Mouse (Mus musculus) heart, embryonic 14.5 days (tissue): ENCODE results near the gene Cpa2. TPM values are rescaled to one million over a fixed set of nuclear protein-coding genes. Genes with fewer than 3 reads are reported as not detected.

Experiments
- ATAC-seq: fragments of 200-750 bp; cut with Nextera tagmentation; 2 replicates; pipeline ENCODE4 v1.8.0; 2017; ENCODE audit warnings: low read depth, moderate TSS enrichment; ENCODE audit not compliant: insufficient number of reproducible peaks, insufficient read depth, low FRiP score
- H3K27ac ChIP-seq, 2 experiments: fragments of 200-500 bp in 1 of 2; fragments of 300-500 bp in 1 of 2; sonication (generic) in 1 of 2; replicated peaks in 1 of 2; 2 replicates each; pipeline ENCODE4 v1.5.1; 2012 to 2014; ENCODE audit warnings: low read depth in 2 of 2, low read length in 2 of 2, control low read depth in 1 of 2, mild to moderate bottlenecking in 1 of 2, mixed read lengths in 1 of 2; ENCODE audit not compliant: control insufficient read depth in 1 of 2, insufficient read depth in 1 of 2
- H3K27me3 ChIP-seq: fragments of 300-500 bp; sonication (generic); 2 replicates; pipeline ENCODE4 v1.6.1; 2014; ENCODE audit warnings: mild to moderate bottlenecking, low read length, control low read depth; ENCODE audit not compliant: control insufficient read depth, insufficient read depth
- H3K36me3 ChIP-seq: fragments of 300-500 bp; sonication (generic); 2 replicates; pipeline ENCODE4 v1.6.1; 2014; ENCODE audit warnings: mild to moderate bottlenecking, control low read depth, low read length, mixed read lengths; ENCODE audit not compliant: control insufficient read depth, insufficient read depth
- H3K4me1 ChIP-seq, 2 experiments: fragments of 200-500 bp in 1 of 2; fragments of 300-500 bp in 1 of 2; sonication (generic) in 1 of 2; 2 replicates each; pipeline ENCODE4 v1.6.1; 2012 to 2014; ENCODE audit warnings: low read length in 2 of 2, control low read depth in 1 of 2, mixed read lengths in 1 of 2; ENCODE audit not compliant: control insufficient read depth in 2 of 2, insufficient read depth in 2 of 2
- H3K4me2 ChIP-seq: fragments of 300-500 bp; sonication (generic); 2 replicates; pipeline ENCODE4 v1.6.1; 2014; ENCODE audit warnings: mild to moderate bottlenecking, low read length
- H3K4me3 ChIP-seq, 2 experiments: fragments of 200-500 bp in 1 of 2; fragments of 300-500 bp in 1 of 2; sonication (generic) in 1 of 2; 2 replicates each; pipeline ENCODE4 v1.5.1; 2012 to 2014; ENCODE audit warnings: low read length in 2 of 2, mild to moderate bottlenecking in 2 of 2, control low read depth in 1 of 2, low read depth in 1 of 2, moderate library complexity in 1 of 2; ENCODE audit not compliant: control insufficient read depth in 1 of 2, insufficient read depth in 1 of 2
- H3K9ac ChIP-seq: fragments of 300-500 bp; sonication (generic); 2 replicates; pipeline ENCODE4 v1.6.1; 2014; ENCODE audit warnings: mild to moderate bottlenecking, low read length
- H3K9me3 ChIP-seq: fragments of 300-500 bp; sonication (generic); 2 replicates; pipeline ENCODE4 v1.6.1; 2016; ENCODE audit warnings: low read length, control low read depth; ENCODE audit not compliant: control insufficient read depth
- WGBS: fragments of 180-500 bp; shearing (Covaris S2); extraction: QIAGEN DNeasy Blood & Tissue Kit; methylation state at CpG from one replicate; pipeline ENCODE4 v1.1.7; 2014; 5-methylcytosine and 5-hydroxymethylcytosine counted together
- polyA plus RNA-seq: library from polyadenylated mRNA; unstranded; fragments of >200 nt; fragmentation: Nextera tagmentation; extraction: Ambion mirVana; gene quantifications from 2 replicates; pipeline ENCODE4 v1.2.1, GENCODE M21; 2014

Gene Cpa2
- polyA plus RNA-seq, 1 experiment from 2014 or later: 4.8 TPM

GRCm38 (mm10) chr6:30604342-30604867 lies 63.0 kb downstream of the Cpa2 start:
- Histone ChIP-seq H3K4me1 (no peaks in the 10 kb centered on the region), H3K4me3 (no peak overlapping the region), H3K27ac (no peak overlapping the region), H3K27me3 (no peaks in the 10 kb centered on the region), H3K4me2 (no peak overlapping the region), H3K9me3 (no peaks in the 10 kb centered on the region), H3K9ac (no peak overlapping the region), H3K36me3 (no peaks in the 10 kb centered on the region)
- WGBS: 75% methylated on average over 7 of the region's 7 CpGs
- no peak for ATAC-seq

- Histone ChIP-seq H3K36me3 (no peaks in the 10 kb centered on the region), H3K9me3 (no peaks in the 10 kb centered on the region), H3K4me1 (no peaks in the 10 kb centered on the region), H3K4me2 (no peak overlapping the region), H3K9ac (no peak overlapping the region), H3K27ac (no peak overlapping the region), H3K27me3 (no peaks in the 10 kb centered on the region), H3K4me3 (no peak overlapping the region)
- WGBS: 80% methylated on average over 4 of the region's 4 CpGs
- ATAC-seq: no peak
These were observed 63.7 kb downstream of the Cpa2 start for GRCm38 (mm10) chr6:30605111-30605510.

- Histone ChIP-seq H3K27ac (no peak overlapping the region), H3K9me3 (no peaks in the 10 kb centered on the region), H3K27me3 (no peaks in the 10 kb centered on the region), H3K9ac (no peak overlapping the region), H3K4me2 (no peak overlapping the region), H3K4me3 (no peak overlapping the region), H3K4me1 (no peaks in the 10 kb centered on the region), H3K36me3 (no peaks in the 10 kb centered on the region)
- WGBS: 81% methylated on average over 5 of the region's 5 CpGs
- no peak for ATAC-seq
These were observed 64.3 kb downstream of the Cpa2 start for GRCm38 (mm10) chr6:30605672-30606071.

GRCm38 (mm10) chr6:30610710-30611109 lies 69.3 kb downstream of the Cpa2 start, which contains the start of gene Cpa5:
Gene Cpa5 (plus strand): TSS chr6:30611010.
- Histone ChIP-seq H3K9me3 (no peaks in the 10 kb centered on the region), H3K4me2 (no peak within 1 kb of the TSS), H3K27ac (no peak within 1 kb of the TSS), H3K4me1 (peaks cover under 1% of the 10 kb centered on the region in 2 experiments; a peak in 1 of 4 replicates), H3K4me3 (no peak within 1 kb of the TSS), H3K9ac (no peak within 1 kb of the TSS), H3K27me3 (0 out of 2 replicates have a peak, but pooled peaks cover 2% of the 10 kb centered on the region), H3K36me3 (no peaks in the 10 kb centered on the region)
- no peak for ATAC-seq
- WGBS: 96% methylated on average over 7 of the region's 7 CpGs

GRCm38 (mm10) chr6:30611212-30611611 lies 69.8 kb downstream of the Cpa2 start:
- H3K27ac ChIP-seq: no peak overlapping the region
- H3K9me3 ChIP-seq: no peaks in the 10 kb centered on the region
- no peak overlapping the region for H3K4me2 ChIP-seq
- H3K9ac ChIP-seq: no peak overlapping the region
- no peak for ATAC-seq
- H3K4me3 ChIP-seq: no peak overlapping the region
- H3K36me3 ChIP-seq: no peaks in the 10 kb centered on the region
- H3K27me3 ChIP-seq: 0 out of 2 replicates have a peak, but pooled peaks cover 3% of the 10 kb centered on the region
- 79% methylated on average over 5 of the region's 5 CpGs for WGBS
- peaks cover 3 to 5% of the 10 kb centered on the region in 2 experiments; a peak in 3 of 4 replicates for H3K4me1 ChIP-seq

Other genes with a start within 250 kb of the Cpa2 start
- gene Ube2h, start 237.0 kb upstream of the Cpa2 start, polyA plus RNA-seq: 63.6 and 65.7 TPM in 2 replicates
- gene Zc3hc1, start 150.6 kb upstream of the Cpa2 start, polyA plus RNA-seq: 40.7 and 44.7 TPM in 2 replicates
- 22.5 and 24.5 TPM in 2 replicates for gene Klhdc10, start 139.7 kb upstream of the Cpa2 start, polyA plus RNA-seq
- 25.4 and 26.3 TPM in 2 replicates for gene Tmem209, start 31.8 kb upstream of the Cpa2 start, polyA plus RNA-seq
- not detected in 2 replicates for gene Ssmem1, start 31.7 kb upstream of the Cpa2 start, polyA plus RNA-seq
- 2.5 TPM in 2 replicates for gene Cpa4, start 26.8 kb downstream of the Cpa2 start, polyA plus RNA-seq
- gene Cpa5, start 69.4 kb downstream of the Cpa2 start, polyA plus RNA-seq: 0.74 TPM in 2 replicates
- gene Cpa1, start 97.6 kb downstream of the Cpa2 start, polyA plus RNA-seq: 4.5 TPM in 2 replicates
- gene Cep41, start 152.2 kb downstream of the Cpa2 start, polyA plus RNA-seq: 9.6 and 11.3 TPM in 2 replicates
- gene Mest, start 182.0 kb downstream of the Cpa2 start, polyA plus RNA-seq: 2,556 and 2,705 TPM in 2 replicates